Mouse (Mus musculus): Measurements from ENCODE around the gene Scpep1. TPM values are rescaled to one million over a fixed set of nuclear protein-coding genes. Genes with fewer than 3 reads are reported as not detected.
"Not testable (repeated sequence)": the region's sequence is repeated elsewhere in the genome, so short reads cannot be mapped to it uniquely, and the experiment has no call there.

Scpep1 gene
- 100 to 1,000 TPM; 128 to 260 (median 184) TPM for total RNA-seq (2022)

DNA sequence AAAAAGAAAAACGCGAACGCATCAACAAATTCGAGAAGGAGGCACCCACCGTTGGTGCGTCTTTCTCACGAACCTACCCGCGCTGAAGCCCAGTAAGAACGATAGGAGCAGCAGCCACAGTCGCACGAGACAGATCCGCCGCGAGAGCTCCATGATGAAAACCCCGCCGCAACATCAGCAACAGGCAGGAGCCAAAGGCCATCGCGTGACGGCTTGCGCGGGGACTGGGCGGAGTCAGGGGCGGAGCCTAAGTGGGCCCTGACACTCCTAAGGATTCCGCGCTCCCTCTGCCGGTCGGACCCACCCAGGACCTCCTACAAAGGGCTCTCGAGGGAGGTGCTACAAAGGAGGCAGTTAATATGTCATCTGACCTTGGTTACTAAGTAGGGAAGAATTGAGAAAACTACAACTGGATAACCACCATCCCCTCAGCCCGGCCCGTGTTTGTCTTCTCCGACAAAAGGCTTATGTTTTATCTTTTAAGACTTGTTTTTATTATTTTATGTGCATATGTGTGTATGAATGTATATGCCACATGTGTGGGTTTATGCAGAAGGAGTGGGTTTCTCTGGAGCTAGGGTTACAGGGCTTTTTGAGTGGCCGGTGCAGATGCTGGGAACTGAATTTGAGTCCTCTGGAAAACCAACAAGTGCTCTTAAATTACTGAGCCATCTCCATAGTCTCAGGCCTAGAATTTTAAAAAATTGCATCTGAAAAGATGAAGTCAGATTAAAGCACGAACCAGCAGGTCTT, at the start of gene Scpep1:
Gene Scpep1 (minus strand): TSS at position 249 of the 753 bp plus-strand sequence.
- DNase-seq: peak; percentile 97

- peak; percentile 79 for DNase-seq
Measured at GRCm38 (mm10) chr11:89003726-89004125, 48.5 kb upstream of the Scpep1 start.

GRCm38 (mm10) chr11:89003078-89003477, 47.8 kb upstream of the Scpep1 start:
- DNase-seq: peak; percentile 82

- DNase-seq: no peak
Measured at GRCm38 (mm10) chr11:89002621-89003020, 47.4 kb upstream of the Scpep1 start.

DNA sequence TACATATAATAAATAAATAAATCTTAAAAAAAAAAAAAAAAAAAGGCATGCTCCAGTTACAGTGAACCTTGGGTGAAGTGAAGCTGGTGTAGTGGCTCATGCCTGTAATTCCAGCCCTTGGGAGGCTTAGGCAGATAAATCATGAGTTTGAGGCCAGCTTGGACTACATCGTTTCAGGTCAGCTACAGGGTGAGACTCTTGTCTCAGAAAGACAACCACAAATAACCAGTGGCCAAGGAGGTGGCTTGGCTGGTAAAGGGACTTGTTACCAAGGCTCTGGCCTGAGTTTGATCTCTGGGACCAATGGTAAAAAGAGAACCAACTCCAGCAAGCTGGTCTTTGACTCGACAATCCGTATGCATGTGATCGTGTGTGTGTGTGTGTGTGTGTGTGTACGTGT, 46.8 kb upstream of the Scpep1 start:
- no peak for DNase-seq

DNA sequence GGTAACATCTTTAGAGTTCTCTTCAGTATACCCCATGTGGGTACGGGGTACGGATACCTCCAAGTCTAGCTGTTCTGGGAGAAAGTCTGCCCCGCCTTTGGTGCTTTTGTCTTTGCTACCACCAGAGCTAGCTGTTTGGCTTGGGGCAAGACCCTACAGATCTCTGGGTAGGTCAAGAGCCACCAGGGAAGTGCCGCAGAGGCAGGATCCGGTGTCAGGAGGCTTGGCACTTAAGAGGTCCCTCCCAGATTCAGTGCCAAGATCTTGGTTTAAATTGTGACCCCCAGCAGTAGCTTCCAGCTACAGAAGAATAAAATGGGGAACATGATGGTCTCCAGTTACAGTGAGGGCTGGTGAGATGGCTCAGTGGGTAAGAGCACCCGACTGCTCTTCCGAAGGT, 46.3 kb upstream of the Scpep1 start:
- DNase-seq: no peak

GRCm38 (mm10) chr11:89000527-89000819, 45.2 kb upstream of the Scpep1 start:
- DNase-seq: no peak

- no peak for DNase-seq
Measured at GRCm38 (mm10) chr11:88999723-89000526, 44.7 kb upstream of the Scpep1 start.

DNA sequence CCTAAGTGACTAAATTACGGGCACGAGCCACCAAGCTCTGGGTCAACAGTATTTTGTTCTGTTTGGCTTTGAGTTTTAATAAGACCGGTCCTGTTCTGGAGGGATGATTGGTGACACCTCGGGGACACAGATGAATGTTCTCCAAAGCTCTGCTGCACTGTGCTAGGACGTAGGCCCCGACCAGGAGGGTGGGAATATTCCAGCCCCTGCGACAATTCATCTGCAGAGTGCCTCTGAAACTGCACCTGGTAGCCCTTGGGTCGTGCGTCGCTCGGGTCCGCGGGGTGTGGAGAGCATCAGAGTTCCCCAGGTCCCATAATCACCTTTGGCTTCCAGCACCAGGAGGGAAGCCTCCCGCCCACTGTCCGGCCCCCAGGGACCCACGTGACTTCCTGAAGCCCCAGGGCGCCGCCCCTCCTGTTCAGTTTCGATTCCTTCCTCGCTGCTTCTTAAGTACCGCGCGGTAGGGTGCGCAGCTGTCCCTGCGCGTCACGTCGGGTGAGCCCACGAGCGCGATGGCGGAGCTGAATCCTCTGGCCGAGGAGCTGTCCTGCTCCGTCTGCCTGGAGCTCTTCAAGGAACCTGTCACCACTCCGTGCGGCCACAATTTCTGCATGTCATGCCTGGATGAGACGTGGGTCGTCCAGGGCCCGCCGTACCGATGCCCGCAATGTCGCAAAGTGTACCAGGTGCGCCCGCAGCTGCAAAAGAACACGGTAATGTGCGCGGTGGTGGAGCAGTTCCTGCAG, 43.9 kb upstream of the Scpep1 start, which contains the start of gene Trim25:
Gene Trim25 (plus strand): TSS at position 403 of the 749 bp plus-strand sequence.
- DNase-seq: peak; percentile 94

GRCm38 (mm10) chr11:88998406-88998805, 43.1 kb upstream of the Scpep1 start:
- DNase-seq: no peak

DNA sequence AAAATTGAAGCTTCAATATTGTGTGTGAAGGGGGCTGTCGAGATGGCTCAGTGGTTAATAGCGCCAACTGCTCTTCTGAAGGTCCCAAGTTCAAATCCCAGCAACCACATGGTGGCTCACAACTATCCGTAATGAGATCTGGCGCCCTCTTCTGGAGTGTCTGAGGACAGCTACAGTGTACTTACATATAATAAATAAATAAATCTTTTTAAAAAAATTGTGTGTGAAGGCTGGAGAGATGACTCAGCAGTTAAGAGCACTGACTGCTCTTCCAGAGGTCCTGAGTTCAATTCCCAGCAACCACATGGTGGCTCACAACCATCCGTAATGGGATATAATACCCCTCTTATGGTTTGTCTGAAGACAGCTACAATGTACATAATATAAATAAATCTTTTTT, 42.1 kb upstream of the Scpep1 start:
- not testable (repeated sequence) for DNase-seq

DNA sequence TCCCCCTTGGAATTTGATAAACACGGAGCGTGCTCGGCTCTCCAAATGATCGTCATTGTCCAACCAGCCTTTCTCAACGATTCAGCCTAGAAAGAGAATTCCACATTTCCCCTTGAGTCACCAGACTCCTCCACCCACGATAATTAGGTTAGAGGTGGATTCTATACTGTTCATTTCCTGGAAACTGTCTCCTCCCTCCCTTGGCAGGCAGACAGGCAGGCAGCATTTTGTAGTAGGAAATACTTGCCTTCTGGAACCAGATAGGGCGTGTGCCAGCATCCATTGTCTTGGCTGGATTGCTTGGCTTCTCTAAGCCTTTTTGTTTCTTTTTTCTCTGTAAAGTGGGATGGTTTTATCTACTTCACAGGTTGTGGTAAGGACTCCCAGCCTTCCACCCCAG, 41.2 kb upstream of the Scpep1 start:
- DNase-seq: no peak

- DNase-seq: no peak
Measured at GRCm38 (mm10) chr11:88995616-88996015, 40.4 kb upstream of the Scpep1 start.

DNA sequence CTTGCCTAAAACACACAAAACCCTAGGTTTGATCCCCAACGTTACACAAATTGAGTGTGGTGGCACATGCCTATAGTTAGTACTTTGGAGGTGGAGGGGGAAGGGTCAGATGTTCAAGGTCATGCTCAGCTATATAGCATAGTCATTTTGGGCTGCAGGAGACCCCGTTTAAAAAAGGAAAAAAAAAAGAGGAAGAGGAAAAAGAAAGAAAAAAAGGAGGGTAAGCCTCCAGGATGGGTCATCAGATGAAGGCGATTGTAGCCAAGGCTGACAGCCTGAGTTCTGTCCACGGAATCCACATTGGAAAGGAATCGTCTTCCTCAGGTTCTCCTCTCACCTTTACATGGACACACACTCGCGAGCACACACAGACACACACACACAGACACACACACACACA, 39.2 kb upstream of the Scpep1 start:
- no peak for DNase-seq

- peak; percentile 75 for DNase-seq
Measured at GRCm38 (mm10) chr11:88993625-88994024, 38.4 kb upstream of the Scpep1 start.

GRCm38 (mm10) chr11:88993186-88993585, 37.9 kb upstream of the Scpep1 start:
- DNase-seq: no peak

DNA sequence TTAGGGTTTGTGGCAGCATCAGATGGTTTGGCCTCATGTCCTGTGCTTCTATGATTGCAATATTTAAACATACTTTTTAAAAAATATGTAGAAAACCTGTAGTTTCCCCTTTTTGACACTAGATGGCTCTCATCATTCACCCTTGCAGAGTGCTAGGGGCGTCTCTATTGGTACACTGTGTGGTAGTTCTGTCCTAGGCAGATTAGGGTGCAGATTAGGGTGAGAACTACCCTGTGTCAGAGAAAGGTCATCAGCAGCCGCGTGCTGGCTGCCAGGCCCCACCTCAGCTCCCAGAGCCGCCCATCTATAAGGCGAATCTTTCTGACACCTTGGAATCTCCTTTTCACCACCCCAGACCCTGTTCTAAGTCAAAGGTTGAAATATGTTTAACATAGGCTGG, 34.3 kb upstream of the Scpep1 start:
- no peak for DNase-seq

GRCm38 (mm10) chr11:88988956-88989355, 33.7 kb upstream of the Scpep1 start:
- DNase-seq: no peak

GRCm38 (mm10) chr11:88986616-88987015, 31.4 kb upstream of the Scpep1 start:
- DNase-seq: no peak

- DNase-seq: no peak
Measured at GRCm38 (mm10) chr11:88981337-88981736, 26.1 kb upstream of the Scpep1 start.

DNA sequence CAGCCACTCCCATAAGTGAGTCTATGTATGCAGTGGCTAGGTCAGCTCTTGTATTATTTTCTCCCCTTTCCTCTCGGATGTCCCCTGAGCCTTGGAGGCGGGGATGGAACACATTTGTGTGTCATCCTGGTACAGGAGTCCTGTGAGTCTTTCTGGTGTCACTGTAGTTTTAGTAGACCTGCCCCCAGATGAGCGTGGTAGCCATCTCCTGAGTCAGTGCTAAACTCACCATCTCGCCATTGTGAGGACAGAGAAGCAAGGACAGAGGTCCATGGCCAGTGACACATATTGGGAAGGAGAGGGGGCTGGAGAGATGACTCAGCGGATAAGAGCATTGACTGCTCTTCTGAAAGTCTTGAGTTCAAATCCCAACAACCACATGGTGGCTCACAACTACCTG, 21.9 kb upstream of the Scpep1 start:
- no peak for DNase-seq

DNA sequence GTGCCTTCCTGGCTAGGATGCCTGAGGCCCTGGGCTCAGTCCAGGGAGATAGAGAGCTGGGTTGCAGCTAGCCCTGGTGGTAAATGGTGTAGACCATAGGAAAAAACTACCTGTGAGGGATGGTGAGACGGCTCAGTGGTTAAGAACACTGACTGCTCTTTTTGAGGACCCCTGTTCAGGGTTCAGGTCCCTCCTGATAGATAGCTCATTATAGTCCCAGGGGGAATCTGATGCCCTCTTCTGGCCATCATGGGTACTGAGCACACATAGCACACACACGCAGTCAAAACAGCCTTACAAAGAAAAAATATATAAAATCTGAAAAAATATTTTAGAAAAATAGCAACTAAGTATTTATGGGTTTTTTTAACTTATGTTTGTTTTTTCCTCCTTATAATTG, 21.1 kb upstream of the Scpep1 start:
- DNase-seq: no peak
